Mouse (Mus musculus) testis, adult 2 months (tissue): Measurements from ENCODE around the gene Prr5l.

Experiments
- CTCF ChIP-seq: fragments of 200-500 bp; IDR thresholded peaks from 2 replicates; pipeline ENCODE4 v1.5.1; 2012; ENCODE audit warnings: low read depth, mild to moderate bottlenecking, inconsistent platforms, low read length, moderate library complexity; ENCODE audit not compliant: control insufficient read depth, insufficient read depth, insufficient replicate concordance
- POLR2A ChIP-seq: fragments of 200-500 bp; IDR thresholded peaks from 2 replicates; pipeline ENCODE4 v1.6.1; 2012; ENCODE audit warnings: low read depth, mild to moderate bottlenecking, inconsistent platforms, low read length, moderate library complexity; ENCODE audit not compliant: control insufficient read depth

- peak; percentile 84; the same call in 1 of the 2 replicates for TF ChIP-seq CTCF
- no peak for TF ChIP-seq POLR2A
These were observed 217.6 kb downstream of the Prr5l start for GRCm38 (mm10) chr2:101665058-101665702.
